Mouse (Mus musculus): ENCODE results near the gene Bola3.

- TF ChIP-seq CTCF (IDR thresholded peaks at IDR 0.05; ENCODE audit: low read depth, low read length) (no peak), POLR2A (IDR thresholded peaks at IDR 0.05; ENCODE audit: extremely low read depth, insufficient read depth, low read length) (no peak)
Measured at GRCm38 (mm10) chr6:83341387-83341786, 7.6 kb upstream of the Bola3 start.
